Mouse (Mus musculus): ENCODE data around the gene Sap30bp.

Gene Sap30bp

GRCm38 (mm10) chr11:115999538-116000143 lies 66.6 kb downstream of the Sap30bp start:
- in situ Hi-C loops (cut with MboI, MseI): loop anchor here in 1 of 2 experiments (10.0 kb wide), 1 partner anchor 55 kb away; no protein-coding TSS in a partner anchor

GRCm38 (mm10) chr11:116000607-116001006 lies 67.5 kb downstream of the Sap30bp start:
- in situ Hi-C loops (cut with MboI, MseI): no loop called here

- in situ Hi-C loops (cut with MboI, MseI): no loop called here
These were observed 68.6 kb downstream of the Sap30bp start for GRCm38 (mm10) chr11:116001725-116002124.

DNA sequence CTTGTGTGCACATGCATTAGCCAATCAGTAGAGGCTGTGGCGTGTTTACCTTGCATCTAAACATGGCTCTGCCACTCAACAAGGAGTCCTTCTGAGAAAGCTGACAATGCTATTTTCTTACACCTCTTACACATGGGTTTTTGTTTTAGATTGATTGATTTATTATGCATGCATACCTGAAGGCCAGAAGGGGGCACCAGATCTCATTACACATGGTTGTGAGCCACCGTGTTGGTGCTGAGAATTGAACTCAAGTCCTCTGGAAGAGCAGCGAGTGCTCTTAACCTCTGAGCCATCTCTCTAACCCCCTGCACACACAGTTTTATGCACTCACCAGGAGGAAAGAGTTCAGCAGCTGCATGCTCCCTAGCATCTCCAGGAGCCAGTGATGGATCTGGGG lies 69.8 kb downstream of the Sap30bp start:
- in situ Hi-C loops (cut with MboI, MseI): no loop called here

- in situ Hi-C loops (cut with MboI, MseI): no loop called here
These were observed 71.2 kb downstream of the Sap30bp start for GRCm38 (mm10) chr11:116004186-116004823.

DNA sequence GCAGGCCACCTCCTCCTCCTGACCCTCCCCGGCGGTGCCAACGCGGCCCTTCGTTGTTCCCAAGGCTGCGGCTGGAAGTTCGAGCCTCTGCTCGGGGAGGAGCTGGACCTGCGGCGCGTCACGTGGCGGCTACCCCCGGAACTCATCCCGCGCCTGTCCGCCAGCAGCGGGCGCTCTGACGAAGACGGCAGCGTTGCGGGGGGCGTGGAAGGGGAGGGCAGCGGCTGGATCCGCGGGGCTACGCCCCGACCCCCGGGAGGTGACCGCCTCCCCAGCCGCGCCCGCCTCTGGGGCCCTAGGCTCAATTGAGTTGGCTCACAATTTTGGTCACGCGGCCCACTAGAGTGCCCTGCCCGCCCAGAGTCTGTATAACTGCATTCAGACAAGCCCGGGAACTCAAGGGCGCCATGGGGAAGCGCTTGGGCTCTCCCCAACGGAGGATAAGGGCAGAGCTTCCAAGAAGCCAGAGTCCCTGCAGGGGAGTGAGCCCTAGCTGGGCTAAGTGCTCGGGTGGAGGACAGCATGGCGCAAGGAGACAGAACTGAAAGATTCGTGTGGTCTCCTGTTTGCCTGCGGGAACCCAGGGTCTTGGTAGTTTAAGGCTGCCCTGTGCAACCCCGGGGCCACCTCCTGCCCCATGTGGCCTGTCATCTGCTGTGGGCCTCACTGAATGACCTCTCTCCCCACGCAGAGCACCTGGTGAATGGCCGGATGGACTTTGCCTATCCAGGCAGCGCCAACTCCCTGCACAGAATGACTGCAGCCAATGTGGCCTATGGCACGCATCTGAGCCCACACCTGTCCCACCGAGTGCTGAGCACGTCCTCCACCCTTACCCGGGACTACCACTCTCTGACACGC lies 72.0 kb downstream of the Sap30bp start:
- in situ Hi-C loops (cut with MboI, MseI): no loop called here

- in situ Hi-C loops (cut with MboI, MseI): no loop called here
These were observed 72.8 kb downstream of the Sap30bp start for GRCm38 (mm10) chr11:116005701-116006419.

DNA sequence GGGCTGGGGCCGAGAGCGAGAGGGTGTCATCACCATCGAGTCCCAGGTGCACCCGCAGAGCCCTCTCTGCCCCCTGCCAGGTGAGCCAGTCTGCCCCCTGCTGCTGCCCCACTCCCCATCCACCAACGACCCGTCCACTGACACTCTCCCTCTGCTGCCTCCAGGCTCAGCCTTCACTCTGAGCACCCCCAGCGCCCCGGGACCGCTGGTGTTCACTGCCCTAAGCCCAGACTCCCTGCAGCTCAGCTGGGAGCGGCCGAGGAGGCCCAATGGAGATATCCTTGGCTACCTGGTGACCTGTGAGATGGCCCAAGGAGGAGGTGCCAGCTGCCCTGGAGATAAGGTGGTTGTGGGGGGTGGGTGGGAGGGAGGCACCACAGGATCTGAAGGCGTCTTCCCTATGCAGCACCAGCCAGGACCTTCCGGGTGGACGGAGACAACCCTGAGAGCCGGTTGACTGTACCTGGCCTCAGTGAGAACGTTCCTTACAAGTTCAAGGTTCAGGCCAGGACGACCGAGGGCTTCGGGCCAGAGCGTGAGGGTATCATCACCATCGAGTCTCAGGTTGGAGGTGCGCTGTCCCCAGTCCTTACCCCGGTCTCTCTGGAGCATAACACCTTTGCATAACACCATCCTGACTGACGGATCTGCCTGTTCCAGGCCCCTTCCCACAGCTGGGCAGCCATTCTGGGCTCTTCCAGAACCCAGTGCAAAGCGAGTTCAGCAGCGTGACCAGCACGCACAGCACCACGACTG lies 74.2 kb downstream of the Sap30bp start:
- in situ Hi-C loops (cut with MboI, MseI): no loop called here

DNA sequence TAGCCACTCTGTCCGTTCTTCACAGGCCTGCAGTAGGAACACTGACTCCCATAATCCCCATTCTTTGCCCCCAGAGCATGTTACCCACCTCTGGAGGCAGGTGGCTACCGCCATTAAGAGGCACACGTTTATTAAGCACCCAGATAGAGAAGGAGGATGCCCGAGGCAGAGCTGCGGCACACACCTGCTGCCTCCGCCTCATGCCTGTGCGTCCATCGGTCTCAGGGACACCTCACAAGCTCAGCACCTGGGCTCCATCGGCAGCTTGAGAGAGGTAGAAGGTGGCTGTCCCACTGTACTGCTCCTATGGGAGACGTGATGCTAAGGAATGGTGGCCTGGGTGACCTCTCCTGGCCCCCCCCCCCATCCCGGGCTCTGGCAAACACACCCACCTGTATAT lies 75.3 kb downstream of the Sap30bp start:
- in situ Hi-C loops (cut with MboI, MseI): no loop called here

DNA sequence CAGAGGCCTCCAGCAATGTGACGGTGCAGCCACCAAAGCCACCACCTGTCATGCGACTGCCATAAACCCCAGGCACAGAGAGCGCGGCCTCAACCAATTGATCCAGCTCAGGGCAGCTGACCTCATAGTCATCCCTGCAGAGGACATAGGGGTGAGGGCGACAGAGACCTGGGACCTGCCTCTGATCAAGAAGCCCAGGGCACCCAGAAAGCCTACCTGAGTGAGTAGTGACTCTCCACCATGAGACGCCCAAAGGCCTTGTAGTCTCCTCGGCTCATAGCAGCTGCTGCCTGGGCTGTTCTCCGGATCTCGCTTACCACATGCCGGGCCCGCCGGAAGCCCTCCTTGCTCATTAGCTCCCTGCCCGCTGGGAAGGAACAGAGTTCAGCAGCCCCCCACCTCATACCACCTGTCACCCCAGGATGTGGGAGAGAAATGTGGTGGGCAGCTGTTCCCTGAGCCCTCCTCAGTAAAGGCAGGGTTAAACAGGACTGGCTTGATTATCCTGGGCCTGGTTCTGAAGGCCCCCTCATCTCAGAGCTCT lies 75.8 kb downstream of the Sap30bp start:
- in situ Hi-C loops (cut with MboI, MseI): no loop called here

GRCm38 (mm10) chr11:116009661-116010060 lies 76.6 kb downstream of the Sap30bp start:
- in situ Hi-C loops (cut with MboI, MseI): no loop called here

GRCm38 (mm10) chr11:116010146-116010545 lies 77.1 kb downstream of the Sap30bp start:
- in situ Hi-C loops (cut with MboI, MseI): no loop called here

GRCm38 (mm10) chr11:116010948-116011347 lies 77.9 kb downstream of the Sap30bp start:
- in situ Hi-C loops (cut with MboI, MseI): no loop called here

GRCm38 (mm10) chr11:116011529-116012261 lies 78.6 kb downstream of the Sap30bp start:
- in situ Hi-C loops (cut with MboI, MseI): no loop called here

DNA sequence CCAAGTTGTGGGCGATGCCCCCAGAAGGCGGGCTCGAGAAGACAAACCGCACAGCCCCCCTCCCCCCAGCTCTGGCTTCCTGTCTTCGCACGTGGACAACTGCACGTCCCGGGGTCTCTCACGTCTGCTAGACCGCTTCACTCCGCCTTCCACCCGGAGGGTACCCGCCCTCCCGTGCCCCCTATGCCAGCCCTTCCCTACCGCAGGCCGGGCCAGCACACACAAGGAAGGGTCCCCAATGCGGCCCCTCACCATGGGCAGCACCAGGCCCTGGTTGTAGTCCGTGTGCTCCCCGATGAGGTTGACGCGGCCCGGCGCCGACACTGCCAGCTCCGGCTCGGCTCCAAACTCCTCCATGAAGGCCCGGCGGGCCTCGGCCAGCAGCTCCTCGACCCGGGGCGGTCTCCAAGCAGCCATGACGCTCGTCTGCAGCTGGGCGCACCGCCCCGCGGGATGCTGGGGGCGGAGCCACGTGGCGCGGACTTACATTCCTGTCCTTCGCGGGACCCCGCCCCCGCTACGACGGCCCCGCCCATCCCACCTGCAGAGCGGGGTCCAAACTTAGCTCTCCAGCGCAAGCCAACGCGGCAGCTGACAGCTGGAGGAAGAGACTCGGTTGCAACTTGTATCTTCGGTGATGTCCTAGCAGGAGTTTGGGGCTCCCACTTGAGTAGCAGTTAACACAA lies 79.3 kb downstream of the Sap30bp start, which contains the start of gene Galk1:
Gene Galk1, minus strand, starts transcription at position 458 of the 686 bp plus-strand sequence.
- in situ Hi-C loops (cut with MboI, MseI): no loop called here

DNA sequence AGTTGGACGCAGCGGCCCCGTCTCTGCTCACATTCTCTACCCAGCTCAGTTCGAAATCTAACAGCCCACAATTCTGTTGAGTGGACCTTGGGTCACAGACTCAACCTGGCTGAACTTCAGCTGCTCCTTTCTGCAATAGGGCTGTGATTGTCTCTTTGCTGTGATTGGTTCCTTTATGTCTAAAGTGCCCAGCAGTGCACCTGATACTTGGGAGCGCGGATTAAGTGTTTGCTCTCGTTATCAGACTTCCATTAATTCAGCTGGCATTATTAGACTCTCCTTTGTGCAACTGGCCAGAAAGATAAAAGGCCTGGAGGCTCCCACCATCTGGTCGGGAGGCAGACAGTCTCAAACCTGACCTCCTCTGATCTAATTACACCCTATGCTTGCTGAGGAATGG lies 81.7 kb downstream of the Sap30bp start:
- in situ Hi-C loops (cut with MboI, MseI): no loop called here
